Mouse (Mus musculus): ENCODE results near the gene Rph3al. TPM values are rescaled to one million over a fixed set of nuclear protein-coding genes. Genes with fewer than 3 reads are reported as not detected.

Rph3al gene
- polyA plus RNA-seq, 2 experiments from 2014 or later: 5.9 to 8.0 TPM

DNA sequence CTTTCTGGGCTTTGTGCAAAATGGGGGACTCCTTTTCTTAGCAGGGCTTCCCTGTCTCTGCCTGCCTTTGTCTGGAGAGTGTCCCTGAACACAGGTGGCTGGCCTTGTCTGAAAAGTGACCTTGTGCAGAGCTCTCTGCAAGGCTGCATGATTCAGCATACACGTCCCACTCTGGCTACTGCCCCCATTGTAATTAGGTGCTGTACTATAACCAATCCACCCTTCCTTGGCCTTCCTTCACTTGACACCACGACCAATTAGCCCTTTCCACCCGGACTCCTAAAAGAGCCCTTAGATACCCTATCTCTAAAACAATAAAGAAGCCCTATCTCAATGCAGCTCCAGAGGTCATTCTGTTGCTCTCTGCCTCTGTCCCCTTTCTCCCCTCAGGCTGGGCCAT, 10.6 kb upstream of the Rph3al start:
- ATAC-seq: no peak

DNA sequence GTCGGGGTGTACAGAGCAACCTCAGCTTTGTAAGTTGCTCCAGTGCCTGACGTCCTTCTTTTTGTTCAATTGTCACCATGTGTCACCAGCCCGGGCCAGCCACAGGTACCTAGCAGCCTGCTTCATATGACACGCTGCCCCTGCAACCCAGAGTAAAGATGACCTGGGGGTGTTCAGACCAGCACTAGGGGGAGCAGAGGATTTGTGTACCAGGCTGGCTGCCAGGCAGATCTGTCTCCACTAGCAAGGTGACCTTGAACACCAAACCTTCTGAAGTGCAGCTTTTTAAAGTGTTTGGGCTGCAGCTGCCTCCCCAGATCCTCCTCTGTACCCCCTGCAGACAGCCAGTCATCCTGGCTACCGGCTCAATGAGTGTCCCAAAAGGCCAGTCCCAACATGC, 9.0 kb upstream of the Rph3al start:
- no peak for ATAC-seq

DNA sequence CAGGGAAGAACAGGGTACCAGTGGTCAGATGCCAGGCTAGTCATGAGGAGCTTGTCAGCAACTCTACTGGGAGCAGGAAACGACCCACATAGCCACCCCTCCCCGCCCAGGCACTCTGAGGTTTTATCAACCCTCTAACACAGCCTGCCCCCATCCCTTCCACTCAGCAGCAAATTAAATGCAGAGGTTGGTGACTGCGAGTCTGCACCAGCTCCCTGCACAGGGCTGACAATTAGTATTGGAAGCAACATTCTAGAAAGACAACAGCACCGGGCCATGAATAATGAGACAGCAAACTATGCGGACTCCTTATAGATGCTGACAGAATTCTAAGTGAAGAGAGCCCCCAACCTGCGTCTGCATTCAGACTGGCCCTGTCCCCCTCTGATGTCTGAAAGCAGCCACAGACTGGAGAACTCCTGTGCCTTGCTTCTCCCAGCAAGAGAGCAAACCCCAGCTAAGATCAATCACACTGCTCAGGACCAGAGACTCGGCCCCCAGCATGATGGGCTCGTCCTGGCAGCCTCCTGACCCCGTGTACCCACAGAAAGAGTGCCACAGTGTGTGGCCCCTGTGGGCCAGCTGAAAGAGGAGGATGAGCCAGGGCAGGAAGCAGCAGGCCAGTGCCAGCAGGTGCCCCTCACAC, 7.7 kb upstream of the Rph3al start:
- no peak for ATAC-seq

DNA sequence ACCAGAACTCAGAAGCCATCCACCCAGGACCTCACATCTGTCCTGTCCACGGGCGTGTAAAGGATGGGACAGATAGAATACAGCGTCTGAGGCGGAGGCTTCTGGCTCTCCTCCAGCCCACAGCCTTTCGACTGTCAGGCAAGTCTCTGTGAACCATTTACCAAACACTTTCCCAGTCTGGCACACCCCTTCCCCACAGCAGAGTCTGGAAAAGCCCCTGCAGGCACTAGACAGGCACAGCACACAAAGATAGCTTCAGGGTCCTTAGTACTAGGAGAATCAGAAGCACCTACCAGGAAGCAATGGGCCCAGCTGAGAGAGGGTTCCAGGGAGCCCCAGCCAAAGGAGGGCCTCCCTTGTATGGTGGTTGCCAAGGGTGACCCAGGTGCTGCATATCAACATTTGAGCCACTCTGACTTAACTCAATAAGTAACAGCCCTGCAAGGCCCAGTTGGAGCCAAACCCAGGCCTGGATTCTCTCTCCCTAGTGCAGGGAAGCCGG, 808 bp downstream of the Rph3al start:
- no peak for ATAC-seq

DNA sequence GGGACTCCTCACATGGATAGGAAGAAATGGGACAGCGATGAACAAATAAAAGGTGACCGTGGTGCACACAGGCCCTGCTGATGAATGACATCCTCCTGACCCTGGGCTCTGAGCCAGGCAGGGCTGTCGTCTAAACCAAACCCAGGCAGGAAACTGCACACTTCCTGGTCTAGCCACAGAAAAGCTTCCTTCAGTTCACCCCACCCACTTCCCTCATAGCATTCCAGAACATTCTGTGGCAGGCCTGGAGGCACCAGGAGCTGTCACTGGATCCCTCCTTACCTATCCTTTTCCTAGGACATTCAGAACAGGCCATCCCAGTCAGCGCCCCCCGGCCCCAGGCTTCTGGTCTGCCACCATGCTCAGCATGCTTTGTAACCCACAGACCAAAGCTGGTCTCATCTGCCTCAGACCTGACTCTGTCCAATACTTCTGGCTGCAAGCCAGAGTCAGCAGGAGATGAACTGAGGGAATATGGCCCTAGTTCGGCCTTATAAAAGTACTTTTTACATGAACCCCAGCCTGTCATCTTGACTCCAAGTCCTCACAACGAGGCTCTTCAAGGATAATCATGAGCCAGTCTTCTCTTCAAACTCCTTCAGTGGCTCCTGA, 2.3 kb downstream of the Rph3al start:
- ATAC-seq: peak; percentile 89

DNA sequence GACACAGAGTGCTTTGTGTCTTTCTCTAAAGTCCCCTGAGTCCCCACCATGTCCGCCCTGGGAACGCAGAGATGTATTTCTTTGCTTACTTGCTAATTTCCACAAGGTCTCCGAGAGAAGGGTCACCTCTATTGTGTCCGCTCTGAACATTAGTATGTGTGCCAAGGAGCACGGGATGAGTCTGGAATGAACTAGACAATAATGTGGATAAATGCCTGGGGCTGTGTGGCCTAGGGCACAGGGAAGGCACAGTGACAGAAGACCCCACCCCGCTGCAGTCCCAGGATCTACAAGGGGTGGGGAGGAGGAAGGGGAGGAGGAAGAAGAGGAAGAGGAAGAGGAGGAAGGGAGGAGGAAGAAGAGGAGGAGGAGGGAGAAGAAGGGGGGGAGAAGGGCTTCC, 3.8 kb downstream of the Rph3al start:
- ATAC-seq: no peak

DNA sequence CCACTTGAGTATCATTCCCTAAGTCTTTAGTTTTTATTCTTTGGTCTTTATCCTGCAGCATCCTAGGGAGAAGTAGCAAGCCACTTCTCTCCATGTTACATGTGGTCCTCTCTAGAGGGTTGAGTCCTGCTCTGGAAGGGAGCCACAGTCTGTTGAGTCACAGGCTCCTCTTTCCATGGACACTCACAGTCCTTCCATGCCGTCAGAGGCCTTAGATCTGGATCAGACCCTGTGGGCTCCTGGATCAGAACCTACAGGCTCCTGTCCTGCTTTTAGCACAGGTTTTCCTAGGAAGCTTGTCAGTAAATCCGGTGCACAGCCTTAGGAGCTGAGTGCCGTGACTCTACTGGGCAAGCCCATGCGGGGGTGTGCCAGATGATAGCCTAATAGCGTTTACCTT, 4.9 kb downstream of the Rph3al start:
- ATAC-seq: no peak

DNA sequence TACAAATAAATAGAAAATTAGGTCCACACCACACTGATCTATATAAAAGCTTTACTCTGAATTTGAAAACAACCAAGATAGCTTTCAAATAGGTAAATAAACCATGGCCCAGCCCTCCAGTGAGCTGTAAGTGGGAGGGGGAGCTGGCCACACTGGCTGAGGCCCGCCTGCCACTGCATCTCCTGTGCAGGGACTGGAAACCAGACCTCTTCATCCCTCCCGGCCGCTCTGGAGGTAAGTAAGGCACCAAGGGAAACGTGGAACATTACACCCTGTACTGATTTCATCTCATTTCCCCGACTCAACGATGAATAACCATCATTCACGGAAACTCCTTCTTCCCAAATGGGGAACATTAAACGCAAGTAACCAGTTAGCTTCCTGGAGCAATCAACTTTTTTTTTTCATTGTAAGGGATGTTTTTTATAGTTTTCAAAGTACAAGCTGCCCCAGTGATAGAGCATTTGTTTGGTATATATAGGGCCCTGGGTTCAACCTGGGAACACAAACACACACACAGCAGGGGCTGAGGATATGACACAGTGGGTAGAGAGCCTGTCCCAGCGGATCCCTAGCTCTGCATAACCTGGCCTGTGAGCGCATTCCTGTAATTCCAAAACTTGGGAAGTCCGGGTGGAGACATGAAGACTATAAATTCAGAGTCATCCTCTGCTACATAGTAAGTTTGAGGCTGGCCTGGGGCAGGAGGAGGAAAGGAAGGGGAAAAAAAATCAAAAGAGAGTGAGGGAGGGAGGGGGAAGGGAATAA, 7.1 kb downstream of the Rph3al start:
- ATAC-seq: no peak

DNA sequence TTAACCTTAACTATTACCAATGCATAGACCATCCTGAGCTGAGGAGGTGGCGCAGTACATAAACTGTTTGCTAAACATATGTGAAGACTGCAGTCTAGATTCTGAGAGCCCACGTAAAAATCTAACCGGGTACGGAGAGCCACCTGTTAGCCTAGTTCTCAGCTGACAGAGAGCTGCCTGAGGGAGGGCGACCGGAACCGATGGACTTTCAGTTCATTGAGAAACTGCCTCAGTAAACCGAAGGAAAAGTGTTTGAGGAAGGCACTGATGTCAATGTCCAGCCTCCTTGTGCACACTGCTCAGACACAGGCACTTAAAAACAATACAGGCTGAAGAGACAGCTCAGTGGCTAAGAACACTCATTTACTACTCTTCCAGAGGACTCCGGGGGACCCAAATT, 8.0 kb downstream of the Rph3al start:
- no peak for ATAC-seq

DNA sequence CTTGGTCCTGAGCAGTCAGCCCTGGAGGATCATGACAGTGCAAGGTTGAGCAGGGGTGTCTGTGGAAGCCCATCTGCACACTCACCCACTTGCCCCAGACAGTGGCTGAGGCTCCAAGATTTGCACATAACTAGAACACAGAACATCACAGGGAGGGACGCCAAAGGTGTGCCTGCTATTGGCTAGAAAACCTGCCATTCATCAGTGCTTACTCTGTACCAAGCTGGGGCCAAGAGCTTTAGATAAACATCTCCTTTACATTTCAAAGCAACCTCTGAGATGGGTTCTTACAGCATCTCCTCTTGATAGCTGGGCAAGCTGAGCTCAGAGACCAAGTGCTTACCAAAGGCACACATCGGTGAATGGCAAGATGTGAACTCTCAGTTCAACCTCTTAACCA, 10.3 kb downstream of the Rph3al start:
- no peak for ATAC-seq

DNA sequence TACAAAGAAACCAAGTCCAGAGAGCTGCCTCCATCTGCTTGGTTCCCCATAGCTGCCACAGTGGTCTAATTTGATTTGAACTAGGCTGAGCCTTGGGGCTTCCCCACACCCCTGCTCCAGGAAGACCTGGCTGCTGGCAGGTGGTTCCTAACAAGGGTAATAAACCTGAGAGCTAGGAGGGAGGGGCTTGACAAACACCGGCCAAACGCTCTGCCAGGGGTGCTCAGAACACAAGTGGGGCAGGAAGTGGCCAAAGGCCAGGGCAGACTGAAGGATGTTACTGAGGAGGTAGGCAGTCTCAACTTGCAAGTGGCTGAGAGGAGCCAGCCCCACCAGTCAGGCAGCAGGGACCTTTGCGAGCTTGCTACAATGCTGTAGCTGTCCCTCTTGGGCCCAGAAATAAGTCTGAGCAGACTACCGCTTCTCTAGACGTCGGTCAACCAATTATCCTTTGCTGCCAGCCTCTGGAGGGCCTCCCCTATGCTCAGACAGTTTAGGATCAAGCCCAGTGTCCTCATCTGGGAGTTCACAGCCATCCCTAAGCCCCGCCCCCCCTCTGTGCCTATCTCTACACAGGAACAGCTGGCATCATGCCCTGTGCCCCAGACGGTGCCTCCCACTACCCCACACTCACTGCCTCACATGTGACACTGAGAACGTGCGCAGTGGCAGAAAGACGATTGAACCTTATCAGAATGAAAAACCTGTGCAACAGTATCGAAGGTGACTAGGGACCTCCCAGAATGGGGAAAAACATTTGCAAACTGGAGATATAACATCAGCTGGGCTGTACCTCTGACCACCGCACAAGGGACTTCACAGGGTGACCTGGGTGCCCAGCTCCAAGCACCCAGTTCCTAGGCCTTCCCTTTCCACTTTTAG, 11.6 kb downstream of the Rph3al start:
- peak; percentile 57 for ATAC-seq

DNA sequence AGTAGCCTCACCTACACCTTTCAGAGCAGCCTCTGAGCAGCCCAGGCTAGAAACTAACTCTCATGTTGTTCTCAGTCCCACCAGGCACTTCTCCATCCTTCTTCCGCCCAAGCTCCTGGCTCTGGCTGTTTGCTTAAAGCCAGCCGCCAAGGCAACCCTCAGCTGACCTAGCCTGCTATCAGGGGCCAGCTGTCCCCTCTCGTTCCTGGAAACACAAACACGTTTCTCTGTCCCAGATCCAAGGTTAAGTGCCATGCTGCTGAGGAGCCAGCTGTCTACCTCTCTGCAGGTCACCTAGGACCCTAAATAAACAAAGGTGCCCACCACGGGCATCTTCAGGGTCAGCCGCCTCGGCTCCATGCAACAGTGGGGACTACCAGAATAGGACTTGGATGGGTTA, 12.4 kb downstream of the Rph3al start:
- no peak for ATAC-seq

DNA sequence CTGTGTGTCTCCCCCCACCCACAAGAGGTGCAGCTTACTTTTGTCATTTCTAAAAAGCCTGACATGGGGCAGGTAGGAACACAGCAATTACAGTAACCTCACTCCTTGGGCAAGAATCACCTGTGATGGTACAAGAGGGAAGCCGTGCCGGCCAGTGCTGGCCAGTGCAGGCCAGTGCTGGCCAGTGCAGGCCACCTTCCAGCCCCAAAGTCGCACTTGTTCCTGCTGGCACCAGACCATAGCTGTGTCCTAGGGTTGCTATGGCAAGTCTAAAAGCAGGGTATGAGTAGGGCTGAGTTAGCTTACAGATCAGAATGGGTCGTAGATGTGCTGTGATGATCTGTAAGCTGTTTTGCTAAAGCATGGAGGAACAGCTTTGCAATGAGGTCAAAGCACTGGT, 15.5 kb downstream of the Rph3al start:
- ATAC-seq: no peak

DNA sequence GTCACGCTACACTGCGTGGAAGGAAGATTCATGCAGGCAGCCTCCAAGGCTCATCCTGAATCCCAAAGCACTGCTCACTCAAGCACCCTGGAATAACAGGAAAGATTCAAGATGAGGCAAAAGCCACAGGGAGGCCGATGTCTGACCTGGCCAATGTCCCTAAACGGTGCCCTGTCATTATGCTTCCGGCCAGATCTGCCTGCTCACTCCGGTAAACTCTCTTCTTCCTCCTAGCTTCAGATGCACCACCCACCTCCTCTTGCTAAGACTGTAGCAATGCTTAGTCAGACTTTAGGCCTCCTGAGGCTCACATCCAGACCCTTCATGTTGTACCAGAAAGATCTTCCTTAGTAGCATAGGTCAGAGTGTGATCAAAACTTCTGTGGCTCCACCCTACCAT, 19.1 kb downstream of the Rph3al start:
- no peak for ATAC-seq

DNA sequence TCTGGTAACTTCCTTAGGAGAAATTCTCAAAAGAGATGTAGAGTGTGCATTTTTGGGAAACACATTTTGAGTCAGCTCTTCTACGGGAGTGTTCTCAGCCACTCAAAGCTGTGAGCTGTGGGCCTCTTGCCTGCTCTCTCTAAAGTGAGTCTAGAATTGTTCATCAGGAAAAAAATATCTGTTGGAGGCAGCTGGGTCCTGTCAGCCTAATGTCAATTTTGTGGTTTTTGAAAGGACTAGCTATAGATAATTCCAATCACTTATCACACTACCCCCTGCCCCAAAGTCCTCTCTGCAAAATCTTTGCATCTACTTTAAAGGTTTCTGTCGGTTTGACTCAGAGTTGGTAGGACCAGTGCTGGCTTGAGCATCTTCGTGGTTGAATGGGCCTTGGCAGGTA, 20.9 kb downstream of the Rph3al start:
- ATAC-seq: no peak

DNA sequence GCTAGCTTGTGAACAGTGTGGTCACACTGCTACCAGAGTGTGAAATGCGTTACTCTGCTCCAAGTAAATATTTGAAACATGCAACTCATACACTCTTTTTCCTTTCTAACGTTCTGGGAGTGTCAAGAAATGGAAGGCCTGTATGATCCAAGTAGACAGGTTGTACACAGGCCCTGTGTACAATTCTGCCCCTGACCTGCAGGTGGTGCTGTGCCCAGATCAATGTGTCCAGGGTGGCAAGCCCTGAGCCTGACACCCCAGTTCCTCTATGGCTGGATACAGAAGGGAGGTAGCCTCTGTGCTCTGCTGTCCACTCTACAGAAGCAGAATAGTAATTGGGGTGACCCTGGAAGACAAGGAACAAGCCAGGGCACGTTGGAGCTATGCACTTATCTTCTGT, 24.3 kb downstream of the Rph3al start:
- peak; percentile 65 for ATAC-seq

DNA sequence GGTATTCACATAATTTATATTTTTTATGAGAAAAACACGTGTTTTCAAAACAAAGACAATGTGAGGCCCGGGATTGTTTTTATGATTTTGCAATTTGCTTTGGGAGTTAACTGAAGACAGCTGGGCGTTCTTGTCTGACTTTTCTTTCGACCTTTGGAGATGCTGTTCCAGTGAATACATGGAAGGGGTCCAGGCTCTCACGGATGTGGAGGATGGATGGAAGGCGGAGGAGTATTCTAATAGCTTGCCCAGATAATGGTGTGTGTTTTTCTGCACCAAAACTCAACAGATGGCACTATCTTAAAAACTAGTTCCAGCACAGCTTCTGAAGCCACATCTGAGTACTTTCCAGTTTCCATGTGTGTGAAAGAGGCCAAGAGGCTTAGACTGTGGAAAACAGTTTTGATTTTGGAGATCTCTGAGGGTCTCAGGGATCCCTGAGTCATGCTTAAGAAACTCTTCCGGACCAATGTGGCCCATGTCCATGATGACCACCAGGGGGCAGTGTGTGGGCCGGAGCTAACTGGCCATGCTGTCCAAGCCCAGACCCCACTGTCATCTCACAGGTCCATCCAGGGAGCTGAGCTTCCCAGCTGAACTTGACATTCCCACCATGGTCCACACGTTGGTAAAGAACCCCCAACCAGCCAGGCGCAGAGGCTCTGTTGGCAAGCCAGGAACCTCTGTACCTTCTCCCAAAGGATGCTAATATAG, 25.1 kb downstream of the Rph3al start:
- ATAC-seq: no peak

DNA sequence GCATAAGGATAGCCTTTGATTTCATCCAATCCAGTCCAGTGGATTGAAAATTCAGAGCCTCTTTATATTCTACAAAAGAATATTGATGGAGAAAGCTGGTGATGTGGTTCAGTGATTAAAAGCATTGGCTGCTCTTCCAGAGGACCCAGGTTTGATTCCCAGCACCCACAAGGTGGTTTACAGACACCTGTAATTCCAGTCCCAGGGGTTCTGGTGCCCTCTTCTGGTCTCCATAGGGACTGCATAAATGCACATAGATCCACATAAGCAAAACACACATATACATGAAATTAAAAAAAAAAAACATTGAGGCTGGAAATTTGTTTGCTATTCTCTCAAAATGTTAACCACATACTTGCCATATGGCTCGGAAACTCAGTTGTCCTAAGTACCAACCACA, 26.3 kb downstream of the Rph3al start:
- ATAC-seq: no peak

DNA sequence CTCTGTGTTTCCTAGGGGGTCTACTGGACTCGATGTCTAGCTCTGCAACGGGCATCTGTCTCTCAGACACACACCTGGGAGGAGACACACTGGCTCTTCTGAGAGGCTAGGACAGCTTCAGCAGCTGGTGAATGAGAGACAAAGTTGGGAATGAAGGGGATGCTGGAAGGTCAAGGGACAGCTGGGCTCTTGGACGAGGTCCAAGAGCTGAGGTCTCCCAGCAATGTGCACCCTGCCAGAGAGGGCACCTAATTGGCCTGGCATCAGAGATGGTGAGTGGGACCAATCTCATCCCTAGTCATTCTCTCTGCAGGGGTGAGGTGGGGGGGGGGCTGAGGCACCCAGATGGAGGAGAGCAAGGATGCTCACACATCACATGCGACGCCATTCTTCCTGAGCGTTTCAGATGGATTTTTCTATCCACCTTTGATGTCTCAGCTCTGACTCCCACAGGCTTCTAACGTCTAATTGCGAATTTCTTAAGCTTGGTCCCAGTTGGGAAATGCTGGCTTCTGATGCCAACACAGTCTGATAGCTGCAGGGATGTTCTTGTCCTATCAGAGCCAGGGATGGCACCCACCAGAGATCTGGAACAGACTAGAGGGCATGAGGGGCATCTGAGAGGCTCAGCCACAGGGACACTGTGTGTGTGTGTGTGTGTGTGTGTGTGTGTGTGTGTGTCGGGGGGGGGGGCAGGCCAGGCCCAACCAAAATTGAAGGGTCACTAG, 28.4 kb downstream of the Rph3al start:
- ATAC-seq: no peak

DNA sequence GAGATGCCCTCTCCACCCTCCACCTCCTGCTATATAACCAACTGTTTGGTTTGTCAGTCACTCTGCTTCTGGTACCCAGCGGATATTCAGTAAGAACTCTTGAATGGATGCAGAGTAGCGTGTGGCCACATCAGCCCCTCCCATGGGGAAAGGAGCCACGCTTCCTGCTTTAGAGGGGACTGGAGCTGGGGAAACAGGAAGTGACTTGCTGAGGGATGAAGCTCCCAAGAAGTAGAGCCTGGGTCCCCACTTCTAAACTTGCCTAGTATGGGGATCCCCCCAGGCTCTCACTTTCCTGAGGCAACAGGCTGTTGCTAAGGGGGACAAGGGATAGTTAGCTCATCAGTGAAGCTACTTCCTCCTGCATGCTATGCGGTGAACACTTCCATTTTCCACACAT, 30.8 kb downstream of the Rph3al start:
- ATAC-seq: no peak

DNA sequence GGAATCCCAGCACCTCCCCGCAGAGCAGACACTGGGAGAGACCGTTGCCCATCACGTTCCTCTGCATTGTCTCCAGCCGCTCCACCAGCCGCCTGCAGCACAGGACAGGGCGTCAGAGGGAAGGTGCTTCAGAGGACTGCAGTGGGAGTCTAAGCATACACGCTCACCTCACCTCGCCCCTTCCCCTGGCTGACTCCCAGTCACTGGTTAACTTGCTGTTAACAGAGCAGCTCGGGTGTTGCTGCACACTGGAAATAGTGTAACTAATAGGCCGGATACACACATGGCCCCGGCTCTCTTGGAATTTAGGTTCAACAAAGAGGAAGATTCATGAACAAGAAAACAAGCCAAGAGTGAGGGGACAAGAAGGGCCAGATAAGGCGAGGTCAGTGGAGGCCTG, 31.7 kb downstream of the Rph3al start:
- no peak for ATAC-seq

DNA sequence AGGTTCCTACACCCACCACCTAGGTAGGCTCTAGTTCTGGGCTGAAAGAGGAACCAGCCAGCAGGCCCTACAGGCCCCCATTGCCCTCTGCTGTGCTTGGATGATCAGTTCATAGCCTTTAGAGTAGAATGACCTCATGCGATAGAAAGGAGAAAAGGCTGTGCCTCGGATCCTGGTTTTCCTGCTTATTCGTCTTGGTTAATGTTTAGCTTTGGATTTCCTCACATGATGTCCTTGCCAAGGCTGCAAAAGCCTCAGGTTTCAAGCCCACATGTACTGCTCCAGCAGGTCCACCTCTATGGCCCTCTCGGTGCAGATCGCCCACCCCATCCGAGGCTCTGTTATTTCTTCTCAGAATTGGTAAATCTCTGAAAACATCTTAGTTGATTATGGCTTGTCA, 33.2 kb downstream of the Rph3al start:
- ATAC-seq: no peak
